Mouse (Mus musculus) 3T3-L1 (cell line): ENCODE results near the gene Prune1.

Experiments
- DNase-seq: peaks from one replicate; pipeline ENCODE4 v3.0.0-alpha.2; 2015; ENCODE audit warnings: low read depth, low spot score

The Prune1 gene

GRCm38 (mm10) chr3:95306244-95306643 is 24.4 kb upstream of the Prune1 start:
- DNase-seq: no peak

GRCm38 (mm10) chr3:95301204-95301796 is 19.4 kb upstream of the Prune1 start:
- no peak for DNase-seq

GRCm38 (mm10) chr3:95298018-95298417 is 16.1 kb upstream of the Prune1 start:
- DNase-seq: no peak

GRCm38 (mm10) chr3:95296103-95296469 is 14.2 kb upstream of the Prune1 start:
- DNase-seq: peak; percentile 73

- DNase-seq: peak; percentile 30
These were observed 13.6 kb upstream of the Prune1 start for GRCm38 (mm10) chr3:95295321-95296102.

- DNase-seq: no peak
These were observed 12.8 kb upstream of the Prune1 start for GRCm38 (mm10) chr3:95294718-95295117.

GRCm38 (mm10) chr3:95294316-95294715 is 12.4 kb upstream of the Prune1 start:
- peak; percentile 27 for DNase-seq

GRCm38 (mm10) chr3:95293537-95293936 is 11.7 kb upstream of the Prune1 start:
- peak; percentile 89 for DNase-seq

GRCm38 (mm10) chr3:95292899-95293298 is 11.0 kb upstream of the Prune1 start:
- no peak for DNase-seq

GRCm38 (mm10) chr3:95291041-95291440 is 9.2 kb upstream of the Prune1 start:
- no peak for DNase-seq

- DNase-seq: no peak
These were observed 8.3 kb upstream of the Prune1 start for GRCm38 (mm10) chr3:95290156-95290555.

- no peak for DNase-seq
These were observed 7.5 kb upstream of the Prune1 start for GRCm38 (mm10) chr3:95289419-95289818.

GRCm38 (mm10) chr3:95287541-95287940 is 5.7 kb upstream of the Prune1 start:
- DNase-seq: no peak

- peak; percentile 35 for DNase-seq
These were observed 4.6 kb upstream of the Prune1 start for GRCm38 (mm10) chr3:95286510-95286909.

GRCm38 (mm10) chr3:95286011-95286410 is 4.1 kb upstream of the Prune1 start:
- DNase-seq: no peak

GRCm38 (mm10) chr3:95285390-95285789 is 3.5 kb upstream of the Prune1 start:
- DNase-seq: no peak

- DNase-seq: no peak
These were observed 2.8 kb upstream of the Prune1 start for GRCm38 (mm10) chr3:95284501-95285281.

- no peak for DNase-seq
These were observed 2.2 kb upstream of the Prune1 start for GRCm38 (mm10) chr3:95284062-95284461.

- no peak for DNase-seq
These were observed 1.7 kb upstream of the Prune1 start for GRCm38 (mm10) chr3:95283589-95283941.

- DNase-seq: peak; percentile 92
These were observed 1.2 kb upstream of the Prune1 start for GRCm38 (mm10) chr3:95282865-95283588.

- peak; percentile 76 for DNase-seq
These were observed 547 bp upstream of the Prune1 start for GRCm38 (mm10) chr3:95282381-95282864.

- DNase-seq: peak; percentile 55
These were observed 1.1 kb downstream of the Prune1 start for GRCm38 (mm10) chr3:95280747-95281146.
